Mouse (Mus musculus): Measurements from ENCODE around the gene Sectm1b. TPM values are rescaled to one million over a fixed set of nuclear protein-coding genes. Genes with fewer than 3 reads are reported as not detected.

The Sectm1b gene
- total RNA-seq (2023), result not detected in 4 replicates

DNA sequence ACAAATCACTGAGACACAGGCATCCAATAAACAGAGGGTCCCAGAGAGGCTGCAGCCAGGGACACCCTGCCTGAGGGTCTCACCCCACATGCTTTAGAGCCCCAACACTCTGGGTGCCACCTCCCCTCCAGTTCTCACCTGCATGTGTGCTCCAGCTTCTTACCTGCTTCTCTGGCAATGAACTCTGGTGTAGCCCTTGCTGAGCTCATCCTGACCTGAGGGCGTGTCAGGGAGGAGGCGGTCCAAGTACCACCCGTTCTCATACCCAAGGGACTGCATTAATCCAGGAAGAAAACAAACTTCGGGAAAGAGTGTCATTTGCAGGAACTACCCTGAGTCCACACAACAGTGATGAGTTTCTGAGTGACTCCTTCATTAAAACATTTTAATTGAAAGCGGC is at the start of gene Sectm1b:
Gene Sectm1b (minus strand): TSS at position 191 of the 400 bp plus-strand sequence.

DNA sequence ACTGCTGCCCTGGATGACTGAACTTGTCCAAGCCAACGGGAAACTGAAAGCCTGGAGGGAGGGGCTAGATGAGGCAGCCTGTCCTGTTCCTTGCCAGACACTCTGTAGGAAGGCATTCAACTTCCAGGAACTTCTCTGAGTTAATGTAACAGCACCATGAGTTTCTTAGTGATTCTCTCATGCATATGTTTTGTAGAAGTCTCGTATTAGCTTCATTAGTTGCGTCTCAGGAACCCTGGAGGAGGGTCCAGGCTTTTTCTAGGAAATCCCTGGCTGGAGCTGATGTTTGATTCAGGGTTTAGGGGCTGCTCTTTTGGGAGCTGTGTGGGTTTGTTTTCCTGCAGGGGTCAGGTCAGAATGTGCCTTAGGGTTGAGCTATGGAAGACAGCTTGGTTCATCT is 17.8 kb upstream of the Sectm1b start, which contains the start of gene Sectm1a:
Gene Sectm1a (minus strand): TSS at position 101 of the 400 bp plus-strand sequence.

DNA sequence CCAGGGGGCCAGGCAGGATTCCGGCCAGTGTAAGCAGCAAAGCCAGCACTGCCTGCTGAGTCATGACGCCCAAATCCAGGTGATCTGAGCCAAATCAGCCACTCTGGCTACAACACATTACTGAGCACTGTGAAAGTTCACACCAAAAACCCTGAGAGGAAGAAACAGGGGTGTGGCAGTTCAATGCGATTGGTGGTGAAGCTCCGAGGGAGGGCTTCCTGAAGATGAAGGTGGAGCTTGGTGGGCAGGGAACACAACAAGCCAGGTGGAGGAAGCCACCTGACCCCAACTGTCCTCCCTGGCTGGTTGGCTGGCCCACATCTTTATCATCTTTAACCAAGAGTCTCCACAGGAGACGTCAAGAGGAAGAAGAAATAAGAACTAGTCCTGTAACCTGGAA is 24.1 kb downstream of the Sectm1b start, which contains the start of gene Cd7:
Gene Cd7 (minus strand): TSS at position 117 of the 400 bp plus-strand sequence.

Other genes starting within 250 kb of the Sectm1b start
- gene Fasn, start 239.0 kb downstream of the Sectm1b start, total RNA-seq (2023), result 117 to 130 TPM (median 124 TPM) in 4 replicates
- gene Ccdc57, start 130.7 kb downstream of the Sectm1b start, total RNA-seq (2023), result 0.54 to 1.0 TPM (median 0.88 TPM) in 4 replicates
- gene Slc16a3, start 115.1 kb downstream of the Sectm1b start, total RNA-seq (2023), result 0.95 to 1.4 TPM (median 1.3 TPM) in 4 replicates
- 132 to 152 TPM (median 140 TPM) in 4 replicates for gene Csnk1d, start 72.2 kb downstream of the Sectm1b start, total RNA-seq (2023)
- gene Cd7, start 24.2 kb downstream of the Sectm1b start, total RNA-seq (2023), result 5.7 to 8.3 TPM (median 7.3 TPM) in 4 replicates
- gene Sectm1a, start 17.7 kb upstream of the Sectm1b start, total RNA-seq (2023), result not detected in 4 replicates
- not detected in 4 replicates for gene Tex19.2, start 55.1 kb upstream of the Sectm1b start, total RNA-seq (2023)
- gene Tex19.1, start 82.6 kb upstream of the Sectm1b start, total RNA-seq (2023), result not detected in 4 replicates
- not detected in 4 replicates for gene Uts2r, start 96.7 kb upstream of the Sectm1b start, total RNA-seq (2023)
- gene Hexdc, start 140.9 kb upstream of the Sectm1b start, total RNA-seq (2023), result 14.1 to 17.5 TPM (median 15.9 TPM) in 4 replicates
- gene Ogfod3, start 141.1 kb upstream of the Sectm1b start, total RNA-seq (2023), result 8.8 to 11.3 TPM (median 9.1 TPM) in 4 replicates
- gene Cybc1, start 165.8 kb upstream of the Sectm1b start, total RNA-seq (2023), result 95.7 to 109 TPM (median 107 TPM) in 4 replicates
- gene Narf, start 173.7 kb upstream of the Sectm1b start, total RNA-seq (2023), result 39.7 to 49.5 TPM (median 45.0 TPM) in 4 replicates
- gene Foxk2, start 196.4 kb upstream of the Sectm1b start, total RNA-seq (2023), result 37.7 to 47.8 TPM (median 40.8 TPM) in 4 replicates

Data from B cell, adult 62 days (primary cell).